Mouse (Mus musculus): ENCODE measurements around the gene Adam20.

DNA sequence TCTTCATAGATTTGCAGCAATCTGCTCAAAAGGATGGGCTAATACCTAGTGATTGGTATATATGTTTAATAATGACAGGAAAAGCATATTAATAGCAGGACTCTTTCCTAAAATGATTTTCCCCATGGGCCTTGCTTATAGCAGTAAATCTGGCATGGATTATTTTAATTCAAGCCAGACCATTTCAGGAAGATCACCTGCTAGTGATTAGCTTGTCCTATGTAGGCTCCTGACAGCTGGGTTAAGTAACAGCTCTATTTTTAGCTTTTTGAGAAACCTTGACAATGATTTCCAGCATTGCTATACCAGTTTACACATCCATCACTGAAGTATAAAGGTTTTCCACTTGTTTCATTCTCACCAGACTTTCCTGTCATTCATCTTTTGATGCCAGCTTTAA is 9.8 kb upstream of the Adam20 start:
- TF ChIP-seq CTCF (IDR thresholded peaks at IDR 0.05; ENCODE audit: low read depth) (no peak), EP300 (IDR thresholded peaks at IDR 0.05; ENCODE audit: low read depth) (no peak)
